Mouse (Mus musculus) heart, adult 2 months (tissue): ENCODE measurements around the gene Stard9. TPM values are rescaled to one million over a fixed set of nuclear protein-coding genes. Genes with fewer than 3 reads are reported as not detected.
A peak's percentile ranks its signal among the peaks of the same experiment; 100 is the strongest.

Source experiments
- DNase-seq, 2 experiments: peaks; one replicate each; pipeline ENCODE4 v3.0.0; 2021
- H3K27ac ChIP-seq: fragments of 200-600 bp; 2 replicates; pipeline ENCODE4 v1.8.1; 2022
- H3K27me3 ChIP-seq: fragments of 200-500 bp; 2 replicates; pipeline ENCODE4 v1.6.1; 2012; ENCODE audit warnings: mild to moderate bottlenecking, low read length, inconsistent platforms, mixed read lengths; ENCODE audit not compliant: control insufficient read depth, insufficient read depth
- H3K36me3 ChIP-seq: fragments of 200-500 bp; 2 replicates; pipeline ENCODE4 v1.6.1; 2012; ENCODE audit warnings: low read length, inconsistent platforms; ENCODE audit not compliant: control insufficient read depth, insufficient read depth
- H3K4me1 ChIP-seq: fragments of 200-500 bp; 2 replicates; pipeline ENCODE4 v1.6.1; 2011; ENCODE audit warnings: low read length; ENCODE audit not compliant: control insufficient read depth, insufficient read depth
- H3K4me3 ChIP-seq: fragments of 200-600 bp; 2 replicates; pipeline ENCODE4 v1.8.1; 2022
- H3K79me2 ChIP-seq: fragments of 200-500 bp; replicated peaks from 2 replicates; pipeline ENCODE4 v1.6.1; 2012; ENCODE audit warnings: mild to moderate bottlenecking, inconsistent platforms, low read length, moderate library complexity, mixed read lengths; ENCODE audit not compliant: control insufficient read depth, insufficient read depth
- H3K9ac ChIP-seq: fragments of 200-500 bp; 2 replicates; pipeline ENCODE4 v1.6.1; 2012; ENCODE audit warnings: low read depth, mild to moderate bottlenecking, control low read depth, inconsistent platforms, low read length, mixed read lengths
- CTCF ChIP-seq: fragments of 200-600 bp; IDR thresholded peaks from 2 replicates; pipeline ENCODE4 v1.8.1; 2022; ENCODE audit warnings: antibody characterized with exemption, mild to moderate bottlenecking, moderate library complexity
- EP300 ChIP-seq: fragments of 200-500 bp; IDR thresholded peaks from 2 replicates; pipeline ENCODE4 v1.6.1; 2011; ENCODE audit warnings: low read depth, low read length, control low read depth; ENCODE audit not compliant: insufficient read depth
- POLR2A ChIP-seq: fragments of 200-500 bp; IDR thresholded peaks from 2 replicates; pipeline ENCODE4 v1.6.1; 2011; ENCODE audit warnings: mild to moderate bottlenecking, low read depth, low read length, control low read depth; ENCODE audit not compliant: insufficient read depth
- WGBS: fragments of 180-500 bp; shearing (Covaris S2); methylation state at CpG from one replicate; pipeline ENCODE4 v1.1.7; 2018; 5-methylcytosine and 5-hydroxymethylcytosine counted together
- intact Hi-C: fragments of 180-260 bp; cut with DNase I; formaldehyde crosslinking; loops from one replicate; pipeline ENCODE4 v1.15.1; 2025
- long read RNA-seq: library from polyadenylated mRNA; stranded (forward); transcript quantifications from one replicate; pipeline ENCODE4 v2.0.0, GENCODE M21; 2021
- polyA plus RNA-seq: library from polyadenylated mRNA; depleted of rRNA; stranded (reverse); fragments of >200 nt; gene quantifications from 2 replicates; pipeline ENCODE4 v1.2.3, GENCODE M21; 2012; rRNA removed
- total RNA-seq, 2 experiments: library from RNA; stranded (reverse); gene quantifications; 2 replicates each; pipeline ENCODE4 v1.2.3; 2021

The Stard9 gene
- total RNA-seq = 1 to 10 TPM; 6.6 TPM
- 6.5 and 11.4 TPM in 2 replicates for polyA plus RNA-seq
- long read RNA-seq, partial matches to known transcripts = 0 of 2 reads
- long read RNA-seq, other reads (novel, unspliced or antisense) = 2 of 2 reads

GRCm38 (mm10) chr2:120628886-120629735 is at the start of gene Stard9:
Gene Stard9 (plus strand): TSS chr2:120629121.
- no peaks in the 10 kb centered on the region for H3K79me2 ChIP-seq
- H3K27ac ChIP-seq = peak within 1 kb of the TSS; percentile 88
- peak; percentile 97 to 99 for DNase-seq
- H3K36me3 ChIP-seq = peaks cover 16% of the 10 kb centered on the region
- H3K4me1 ChIP-seq = peaks cover 12% of the 10 kb centered on the region
- no peaks in the 10 kb centered on the region for H3K27me3 ChIP-seq
- TF ChIP-seq CTCF (peak; percentile 24; the same call in 1 of the 2 replicates), EP300 (no peak), POLR2A (peak; percentile 79)
- H3K9ac ChIP-seq = peak within 1 kb of the TSS; percentile 74
- peak within 1 kb of the TSS; percentile 81 for H3K4me3 ChIP-seq
- under 1% methylated on average over 36 of the region's 36 CpGs for WGBS
- intact Hi-C loops = loop anchor here (5.0 kb wide), 2 partner anchors 33 to 62 kb away; partner anchors contain the start of gene Snap23

- Histone ChIP-seq H3K4me1 (no peaks in the 10 kb centered on the region), H3K9ac (no peak overlapping the region), H3K27ac (no peak overlapping the region), H3K4me3 (no peak overlapping the region), H3K79me2 (no peaks in the 10 kb centered on the region), H3K36me3 (peaks cover 2% of the 10 kb centered on the region; the same call in 1 of the 2 replicates), H3K27me3 (no peaks in the 10 kb centered on the region)
- TF ChIP-seq EP300 = no peak
- intact Hi-C loops = no loop called here
- no peak for DNase-seq
- WGBS = 80% methylated on average over 5 of the region's 5 CpGs
Measured at GRCm38 (mm10) chr2:120589759-120590158, 39.2 kb upstream of the Stard9 start.

GRCm38 (mm10) chr2:120592227-120592626 is 36.7 kb upstream of the Stard9 start:
- H3K36me3 ChIP-seq = peaks cover 5% of the 10 kb centered on the region
- H3K9ac ChIP-seq = no peak overlapping the region
- 93% methylated on average over 1 of the region's 1 CpGs for WGBS
- H3K79me2 ChIP-seq = no peaks in the 10 kb centered on the region
- H3K4me1 ChIP-seq = no peaks in the 10 kb centered on the region
- no peak for DNase-seq
- intact Hi-C loops = no loop called here
- TF ChIP-seq CTCF (no peak; the same call in 1 of the 2 replicates), EP300 (no peak), POLR2A (no peak)
- no peak overlapping the region for H3K4me3 ChIP-seq
- no peaks in the 10 kb centered on the region for H3K27me3 ChIP-seq
- no peak overlapping the region for H3K27ac ChIP-seq

GRCm38 (mm10) chr2:120597734-120598133 is 31.2 kb upstream of the Stard9 start:
- DNase-seq = no peak
- H3K9ac ChIP-seq = no peak overlapping the region
- H3K79me2 ChIP-seq = no peaks in the 10 kb centered on the region
- 90% methylated on average over 2 of the region's 2 CpGs for WGBS
- H3K36me3 ChIP-seq = peaks cover 5% of the 10 kb centered on the region
- no peak for TF ChIP-seq EP300
- no peak for TF ChIP-seq CTCF
- no peak for TF ChIP-seq POLR2A
- intact Hi-C loops = no loop called here
- no peaks in the 10 kb centered on the region for H3K27me3 ChIP-seq
- no peak overlapping the region for H3K27ac ChIP-seq
- no peak overlapping the region for H3K4me3 ChIP-seq
- no peaks in the 10 kb centered on the region for H3K4me1 ChIP-seq

- TF ChIP-seq CTCF = no peak
- no peak for TF ChIP-seq EP300
- no peak for TF ChIP-seq POLR2A
- Histone ChIP-seq H3K4me3 (no peak overlapping the region), H3K4me1 (no peaks in the 10 kb centered on the region), H3K27ac (no peak overlapping the region), H3K9ac (no peak overlapping the region), H3K27me3 (no peaks in the 10 kb centered on the region), H3K36me3 (peaks cover 5% of the 10 kb centered on the region), H3K79me2 (no peaks in the 10 kb centered on the region)
- WGBS = 86% methylated on average over 4 of the region's 4 CpGs
- DNase-seq = no peak
- intact Hi-C loops = no loop called here
Measured at GRCm38 (mm10) chr2:120599506-120599905, 29.4 kb upstream of the Stard9 start.

- no peaks in the 10 kb centered on the region for H3K27me3 ChIP-seq
- no peak for DNase-seq
- intact Hi-C loops = loop anchor here (5.0 kb wide), 1 partner anchor 124 kb away; no protein-coding TSS in a partner anchor
- H3K79me2 ChIP-seq = no peaks in the 10 kb centered on the region
- TF ChIP-seq EP300 = no peak
- peak; percentile 68 for TF ChIP-seq CTCF
- no peak for TF ChIP-seq POLR2A
- WGBS = 79% methylated on average over 6 of the region's 6 CpGs
- H3K4me3 ChIP-seq = no peak overlapping the region
- no peaks in the 10 kb centered on the region for H3K36me3 ChIP-seq
- no peak overlapping the region for H3K9ac ChIP-seq
- no peak overlapping the region for H3K27ac ChIP-seq
- H3K4me1 ChIP-seq = no peaks in the 10 kb centered on the region
Measured at GRCm38 (mm10) chr2:120606021-120606690, 22.8 kb upstream of the Stard9 start.
